Mouse (Mus musculus): Measurements from ENCODE around the gene Mipep.

DNA sequence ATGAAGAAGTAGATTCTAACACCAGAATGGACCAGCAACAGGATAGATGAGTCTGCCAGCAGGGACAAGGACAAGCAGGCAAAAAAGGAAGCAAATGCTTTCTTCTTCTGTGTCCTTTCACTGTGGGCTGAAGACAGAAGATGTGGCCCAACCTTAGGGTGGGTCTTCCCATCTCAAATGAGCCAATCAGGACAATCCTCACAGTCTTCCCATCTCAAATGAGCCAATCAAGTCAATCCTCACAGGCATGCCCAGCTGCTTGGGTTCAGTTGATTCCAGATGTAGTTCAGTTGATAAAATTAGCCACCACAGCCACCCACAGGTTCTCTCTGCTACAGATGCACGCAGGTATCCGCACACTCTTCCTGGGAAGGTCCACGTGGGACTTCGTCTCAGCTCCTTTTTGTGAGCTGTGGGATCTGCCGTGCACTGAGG lies 6.9 kb upstream of the Mipep start:
- TF ChIP-seq POLR2A (IDR thresholded peaks at IDR 0.05; ENCODE audit: control insufficient read depth, low read depth, low read length), result no peak
- TF ChIP-seq CTCF (IDR thresholded peaks at IDR 0.05; ENCODE audit: control insufficient read depth, insufficient read depth, insufficient replicate concordance, low read depth, low read length), result no peak

All from testis, adult 2 months (tissue).